Mouse (Mus musculus): ENCODE measurements around the gene Draxin. TPM values are rescaled to one million over a fixed set of nuclear protein-coding genes. Genes with fewer than 3 reads are reported as not detected.

Gene Draxin
- polyA plus RNA-seq, 1 experiment from 2014 or later: 0.06 TPM

Small RNA genes lying within 50 kb of the gene (microRNA-seq; reads per million reads assigned to microRNA genes)
- gene Mir7022: not detected

Other genes with a start within 250 kb of the Draxin start
- gene Mfn2, start 226.0 kb downstream of the Draxin start, polyA plus RNA-seq (2015; fragmentation: Nextera tagmentation; extraction: Ambion mirVana): 32.1 and 37.8 TPM in 2 replicates
- gene Plod1, start 193.9 kb downstream of the Draxin start, polyA plus RNA-seq (2015; fragmentation: Nextera tagmentation; extraction: Ambion mirVana): 43.7 and 47.9 TPM in 2 replicates
- gene 2510039O18Rik, start 189.8 kb downstream of the Draxin start, polyA plus RNA-seq (2015; fragmentation: Nextera tagmentation; extraction: Ambion mirVana): 17.4 and 17.7 TPM in 2 replicates
- 0.23 TPM in 1 of 2 replicates, not detected in the other for gene Nppb, start 144.9 kb downstream of the Draxin start, polyA plus RNA-seq (2015; fragmentation: Nextera tagmentation; extraction: Ambion mirVana)
- 2.4 and 2.6 TPM in 2 replicates for gene Nppa, start 130.0 kb downstream of the Draxin start, polyA plus RNA-seq (2015; fragmentation: Nextera tagmentation; extraction: Ambion mirVana)
- 5.1 and 6.1 TPM in 2 replicates for gene Clcn6, start 91.9 kb downstream of the Draxin start, polyA plus RNA-seq (2015; fragmentation: Nextera tagmentation; extraction: Ambion mirVana)
- gene Mthfr, start 91.6 kb downstream of the Draxin start, polyA plus RNA-seq (2015; fragmentation: Nextera tagmentation; extraction: Ambion mirVana): 16.7 and 20.9 TPM in 2 replicates
- 13.7 and 14.1 TPM in 2 replicates for gene Agtrap, start 42.7 kb downstream of the Draxin start, polyA plus RNA-seq (2015; fragmentation: Nextera tagmentation; extraction: Ambion mirVana)
- gene Mad2l2, start 314 bp downstream of the Draxin start, polyA plus RNA-seq (2015; fragmentation: Nextera tagmentation; extraction: Ambion mirVana): 37.9 and 38.0 TPM in 2 replicates
- gene Fbxo6, start 21.4 kb upstream of the Draxin start, polyA plus RNA-seq (2015; fragmentation: Nextera tagmentation; extraction: Ambion mirVana): 13.7 and 14.1 TPM in 2 replicates
- gene Fbxo44, start 29.8 kb upstream of the Draxin start, polyA plus RNA-seq (2015; fragmentation: Nextera tagmentation; extraction: Ambion mirVana): 7.5 and 8.0 TPM in 2 replicates
- gene Fbxo2, start 29.9 kb upstream of the Draxin start, polyA plus RNA-seq (2015; fragmentation: Nextera tagmentation; extraction: Ambion mirVana): 0.84 and 1.0 TPM in 2 replicates
- gene Disp3, start 157.3 kb upstream of the Draxin start, polyA plus RNA-seq (2015; fragmentation: Nextera tagmentation; extraction: Ambion mirVana): 0.10 and 0.14 TPM in 2 replicates